Mouse (Mus musculus) frontal cortex, adult (tissue): ENCODE results near the gene Gpr162.
"Not testable (repeated sequence)": the region's sequence is repeated elsewhere in the genome, so short reads cannot be mapped to it uniquely, and the experiment has no call there.

Experiments used
- ATAC-seq: cut with Nextera tagmentation; 2 replicates; pipeline ENCODE4 v1.9.2; 2017; ENCODE audit warnings: mild to moderate bottlenecking, moderate library complexity, mixed read lengths; ENCODE audit not compliant: low TSS enrichment

Gpr162 gene

DNA sequence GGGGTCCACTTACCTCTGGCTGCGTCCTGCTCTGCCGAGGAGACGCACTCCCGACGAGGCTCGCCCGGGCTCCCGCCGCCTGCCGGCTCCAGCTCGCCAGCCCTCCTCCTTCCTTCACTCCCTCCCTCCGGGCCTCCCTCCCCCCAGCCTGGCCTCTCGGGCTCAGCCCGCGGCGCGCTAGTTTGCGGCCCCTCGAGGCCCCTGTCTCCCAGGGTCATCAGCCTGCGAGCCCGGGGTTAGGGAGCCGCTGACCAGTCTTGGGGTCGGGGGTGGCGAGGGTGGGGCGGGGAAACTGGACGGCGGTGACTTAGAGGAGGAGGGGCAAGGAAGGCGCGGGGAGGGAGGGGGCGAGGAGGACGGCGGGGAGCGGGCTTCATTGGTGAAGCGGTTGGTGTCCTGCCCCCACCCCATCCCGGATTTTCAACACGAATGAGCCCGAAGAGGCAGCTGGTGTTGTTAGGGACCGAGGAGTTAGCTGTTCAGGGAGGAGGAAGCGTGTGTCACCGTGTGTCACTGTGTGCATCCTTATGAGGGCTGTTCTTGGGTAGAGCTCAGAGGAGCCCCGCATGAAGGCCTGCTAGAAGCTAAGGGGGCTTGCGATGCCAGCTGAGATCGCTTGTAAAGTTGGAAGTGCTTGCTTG, at the start of gene Gpr162:
Gene Gpr162 (minus strand): TSS at position 326 of the 641 bp plus-strand sequence.
- ATAC-seq, result peak; percentile 45

DNA sequence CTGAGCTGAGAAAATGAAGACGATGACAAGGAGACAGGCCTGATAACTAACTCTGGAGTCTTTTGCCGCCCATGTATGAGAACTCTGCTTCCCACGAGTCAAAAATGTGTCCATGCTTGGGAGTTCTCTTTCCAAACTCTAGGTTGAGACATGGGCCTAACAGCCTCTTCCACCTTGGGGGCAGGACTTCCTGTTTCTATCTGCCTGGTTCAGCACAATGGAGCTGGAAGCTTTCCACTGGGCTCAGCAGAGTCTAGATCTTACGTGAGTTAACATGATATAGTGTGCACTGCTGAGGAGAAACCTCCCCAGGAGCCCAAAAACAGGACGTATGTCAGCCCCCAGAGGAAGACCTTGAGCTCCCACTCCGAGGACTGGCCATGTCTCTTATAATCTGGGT, 49.4 kb upstream of the Gpr162 start:
- no peak for ATAC-seq

DNA sequence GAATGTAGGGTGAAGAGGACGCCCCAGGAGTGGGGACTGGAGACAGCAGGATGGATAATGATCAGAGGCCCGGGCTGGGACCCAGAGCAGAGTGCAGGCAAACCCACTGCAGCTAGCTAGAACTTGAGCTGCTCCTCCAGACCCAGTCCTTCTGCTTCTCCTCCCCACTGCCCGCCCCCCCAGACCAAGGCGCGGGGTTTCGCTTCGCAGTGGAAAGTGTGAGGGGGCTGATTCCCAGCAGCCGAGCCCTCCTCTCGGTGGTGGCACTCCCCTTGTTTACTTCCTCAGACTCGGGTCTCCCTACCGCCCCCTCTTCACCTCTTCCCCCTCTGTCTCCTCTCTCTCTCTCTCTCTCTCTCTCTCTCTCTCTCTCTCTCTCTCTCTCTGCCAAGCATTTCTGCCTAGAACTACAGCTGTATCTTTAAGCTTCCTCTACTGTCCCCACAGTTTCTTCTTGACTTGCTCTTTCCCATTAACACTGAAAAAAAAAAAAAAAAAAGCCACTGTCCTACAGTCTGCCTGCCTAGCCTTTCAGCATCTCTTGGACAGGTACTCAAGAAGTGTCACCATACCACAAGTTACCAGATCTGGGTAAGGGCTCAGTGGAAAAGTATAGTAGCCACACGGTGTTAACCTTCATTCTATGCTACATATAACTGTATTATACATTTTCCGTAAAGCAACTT, 47.9 kb upstream of the Gpr162 start, which contains the start of gene Lag3:
Gene Lag3 (minus strand): TSS at position 173 of the 686 bp plus-strand sequence.
- ATAC-seq, result no peak

DNA sequence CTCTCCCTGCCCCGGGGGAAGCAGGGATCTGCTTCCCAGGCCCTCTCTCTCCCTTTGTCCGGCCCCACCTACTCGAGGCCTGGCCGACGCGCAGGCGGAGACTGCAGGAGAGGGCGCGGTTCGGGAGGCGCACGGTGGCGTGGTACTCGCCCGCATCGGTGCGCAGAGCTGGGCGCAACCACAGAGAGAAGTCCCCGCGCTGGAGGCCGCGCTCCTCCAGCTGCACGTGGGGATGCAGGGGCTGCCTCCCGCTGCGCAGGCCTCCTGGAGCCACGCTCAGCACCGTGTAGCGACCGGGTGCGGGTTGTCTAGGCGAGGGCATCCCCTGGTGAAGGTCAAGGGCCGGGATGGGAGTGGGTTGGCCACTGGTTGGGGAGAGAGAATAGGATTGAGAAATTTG, 46.2 kb upstream of the Gpr162 start:
- peak; percentile 29; the same call in 1 of the 2 replicates for ATAC-seq

DNA sequence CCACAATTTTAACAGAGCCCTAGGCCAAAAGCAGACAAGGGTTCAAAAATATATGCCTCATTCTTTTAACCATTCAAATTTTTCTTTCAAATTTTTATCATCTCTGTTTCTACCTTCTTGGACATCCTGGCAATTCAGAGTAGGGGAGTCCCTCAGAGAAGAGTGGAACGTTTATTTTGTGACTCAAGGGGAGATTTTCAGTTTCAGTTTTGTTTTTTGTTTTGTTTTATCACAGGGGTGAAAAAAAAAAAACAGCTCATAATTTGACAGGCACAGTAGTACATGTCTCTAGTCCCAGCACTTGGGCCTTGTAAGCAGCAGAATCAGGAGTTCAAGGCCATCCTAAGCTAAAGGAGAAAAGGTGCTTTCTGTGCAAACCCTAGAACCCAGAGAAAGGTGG, 44.0 kb upstream of the Gpr162 start:
- ATAC-seq, result no peak

DNA sequence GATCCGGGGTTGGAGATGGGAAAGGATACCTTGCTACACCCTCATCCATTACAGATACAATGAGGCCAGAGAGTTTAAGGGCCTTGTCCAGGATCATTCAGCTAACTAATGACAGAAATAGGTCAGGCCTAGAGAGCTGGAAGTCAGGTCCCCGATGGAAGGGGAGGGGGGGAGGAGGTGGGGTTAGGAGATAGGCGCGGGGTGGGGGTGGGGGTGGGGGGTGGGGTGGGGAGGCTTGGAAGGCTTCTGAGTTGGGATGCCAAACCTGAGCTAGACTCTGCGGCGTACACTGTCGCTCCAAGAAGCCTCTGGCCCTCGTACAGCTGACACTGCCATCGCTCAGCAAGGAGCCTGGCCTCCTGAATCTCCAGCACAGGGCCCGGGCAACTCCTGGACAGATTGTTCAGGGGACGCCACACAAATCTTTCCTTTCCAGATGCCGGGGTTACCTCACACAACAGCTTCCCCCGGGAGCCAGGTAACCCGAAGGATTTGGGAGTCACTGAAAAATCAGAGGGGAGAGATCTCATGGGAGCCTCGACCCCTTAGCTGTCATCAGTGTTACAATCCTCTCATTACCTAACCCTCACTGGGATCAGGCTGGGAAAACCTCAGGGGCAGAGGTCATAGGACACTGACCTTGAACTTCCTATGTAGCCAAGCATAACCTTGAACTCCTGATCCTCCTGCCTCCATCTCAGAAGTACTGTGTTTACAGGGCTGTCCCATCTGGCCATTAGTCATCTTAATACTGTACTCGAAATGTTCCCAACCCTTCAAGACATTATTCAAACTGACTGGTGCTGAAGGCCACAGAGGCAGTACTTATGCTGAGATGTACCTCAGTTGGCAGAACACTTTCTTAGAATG, 41.4 kb upstream of the Gpr162 start:
- ATAC-seq, result no peak

DNA sequence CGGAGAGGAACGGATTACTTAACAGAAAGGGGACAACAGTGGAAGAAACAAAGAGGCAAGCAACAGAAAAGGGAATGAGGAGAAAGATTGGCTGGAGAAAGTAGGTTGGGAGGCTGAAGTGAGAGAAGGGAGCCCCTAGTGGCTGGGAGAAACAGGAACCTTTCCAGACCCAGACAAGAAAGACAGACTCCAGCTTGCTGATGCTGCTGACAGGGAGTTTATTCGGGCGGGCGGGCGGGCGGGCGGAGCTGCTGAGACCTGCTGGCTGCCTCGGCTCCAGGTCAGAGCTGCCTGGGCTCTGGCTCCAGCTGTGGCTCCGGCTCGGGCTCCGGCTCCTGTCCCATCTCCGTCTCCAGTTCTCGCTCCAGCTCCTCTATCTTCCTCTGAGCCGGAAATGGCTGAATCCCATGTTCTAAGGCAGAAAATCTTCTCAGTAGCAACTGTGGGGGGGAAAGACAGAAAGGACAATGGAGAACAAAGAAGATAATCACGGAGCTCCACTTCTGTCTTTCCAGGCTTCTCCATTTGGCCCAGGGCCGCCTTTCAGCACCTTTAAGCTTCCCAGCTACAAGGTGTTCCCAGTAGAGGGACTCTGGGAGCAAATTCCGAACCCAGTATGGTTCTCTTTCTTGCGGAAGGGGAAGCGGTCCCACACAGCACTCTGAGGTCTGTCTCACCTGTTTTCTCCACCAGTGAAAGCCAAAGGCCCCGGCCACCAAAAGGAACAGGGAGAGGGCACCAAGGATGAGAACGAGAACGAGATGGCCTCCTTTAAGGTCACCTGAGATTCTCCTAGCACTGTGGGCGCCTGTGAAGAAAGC, 40.6 kb upstream of the Gpr162 start:
- peak; percentile 86 for ATAC-seq

DNA sequence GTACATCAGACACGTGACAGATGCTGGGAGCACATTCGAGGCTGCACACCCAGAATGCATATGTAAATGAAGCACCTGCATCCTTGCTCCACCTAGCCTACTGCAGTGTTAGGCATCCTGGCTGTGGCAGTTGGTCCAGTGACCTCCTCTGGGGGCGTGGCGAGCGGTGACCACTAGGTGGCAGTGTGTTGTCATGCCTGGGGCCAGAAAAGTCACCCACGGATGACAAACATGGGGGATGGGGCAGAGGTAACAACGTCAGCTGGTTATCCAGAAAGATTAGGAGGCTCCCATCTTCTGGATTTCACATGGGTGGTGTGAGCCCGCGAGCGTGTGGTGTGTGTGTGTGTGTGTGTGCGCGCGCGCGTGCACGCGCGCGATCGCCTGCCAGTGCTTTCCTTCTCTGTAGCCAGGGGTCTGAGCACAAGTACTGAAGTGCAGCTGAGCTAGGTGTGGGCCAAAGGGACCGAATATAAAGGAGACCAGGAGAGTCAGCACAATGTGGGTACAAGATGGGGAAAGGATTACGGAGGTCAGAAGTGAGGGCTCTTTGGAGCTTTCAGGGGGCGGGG, 39.9 kb upstream of the Gpr162 start:
- ATAC-seq, result peak; percentile 70

DNA sequence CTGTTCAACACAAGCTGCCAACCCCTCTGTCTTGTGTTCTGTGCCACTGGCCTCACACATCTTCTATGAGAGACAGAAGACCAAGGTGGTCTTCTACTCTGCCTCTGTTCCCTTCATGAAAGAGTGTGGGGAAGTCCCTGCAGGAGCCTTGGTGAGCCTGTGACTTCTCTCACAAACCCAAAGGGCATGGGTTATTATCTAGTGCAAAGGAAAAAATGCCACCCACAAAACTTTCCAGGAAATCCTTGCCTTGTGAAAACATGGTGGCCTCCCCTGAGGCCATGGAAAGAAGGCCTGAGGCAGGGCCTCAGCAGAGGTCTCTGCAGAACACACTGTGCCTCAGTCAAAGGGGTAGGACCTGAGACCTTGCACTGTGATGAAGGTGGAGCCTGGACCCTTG, 38.1 kb upstream of the Gpr162 start:
- no peak for ATAC-seq

DNA sequence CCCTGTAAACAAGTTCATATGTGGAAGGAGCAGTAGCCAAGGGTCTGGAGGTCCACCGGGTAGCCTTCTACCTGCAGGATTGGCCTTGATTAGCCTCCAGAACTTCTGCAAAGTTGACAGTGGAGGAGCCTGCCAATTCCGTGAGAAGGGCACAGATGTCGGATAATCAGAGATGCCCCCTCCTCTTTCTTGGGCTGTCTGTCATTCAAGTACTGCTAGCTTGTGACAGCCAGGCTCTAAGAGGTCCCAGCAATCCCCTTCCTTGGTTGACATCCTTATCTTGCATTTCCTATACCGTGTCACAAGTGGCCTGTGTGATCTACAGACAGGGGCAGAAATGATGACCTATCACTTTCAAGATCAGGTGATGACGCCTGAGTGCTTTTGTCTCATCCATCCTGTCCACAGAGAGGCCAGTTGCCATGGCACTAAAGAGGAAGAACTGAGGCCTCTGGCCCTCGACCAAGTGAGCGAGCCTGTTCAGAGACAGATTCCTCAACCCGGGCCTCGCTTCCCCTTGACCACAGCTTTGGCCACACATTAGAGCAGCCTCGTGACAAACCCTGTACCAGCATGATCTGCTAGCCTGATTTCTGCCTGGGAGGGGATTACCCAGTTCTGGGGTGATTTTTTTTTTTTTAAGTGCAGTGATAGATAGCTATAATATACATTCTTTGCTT, 37.2 kb upstream of the Gpr162 start:
- no peak for ATAC-seq

DNA sequence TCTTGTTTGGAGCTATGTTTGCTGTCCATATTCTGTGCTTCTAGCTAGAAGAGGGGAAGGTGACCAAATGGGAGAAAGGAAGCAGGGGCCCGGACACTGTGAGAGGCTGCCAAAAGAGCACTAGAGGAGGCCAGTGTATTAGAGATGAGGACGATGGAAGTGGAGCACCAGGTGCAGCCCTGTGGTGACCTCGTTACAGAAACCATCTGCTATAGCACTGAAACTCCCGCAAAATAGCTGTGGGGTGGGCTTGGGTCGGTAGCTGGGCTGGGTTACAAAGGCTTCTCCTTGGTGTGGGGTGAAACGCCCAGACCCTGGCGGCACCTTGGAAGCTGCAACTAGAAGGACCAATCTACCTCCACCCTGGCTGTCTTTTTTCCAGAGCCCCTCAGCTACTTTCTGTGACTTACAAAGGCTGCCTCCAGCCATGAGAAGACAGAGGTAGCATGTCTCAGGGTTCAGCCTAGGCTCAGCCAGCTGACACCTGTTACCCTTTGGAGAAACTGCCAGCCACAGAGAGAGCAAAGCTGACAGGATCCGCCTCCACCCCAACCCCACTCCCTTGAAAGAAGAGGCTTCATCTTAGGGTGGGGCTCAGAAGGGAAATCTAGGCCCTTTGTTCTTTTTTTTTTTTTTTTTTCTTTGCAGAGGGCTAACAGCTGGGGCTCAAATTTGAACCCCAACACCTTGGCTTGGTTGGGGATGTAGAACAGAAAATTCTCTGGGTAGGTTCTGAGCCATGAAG, 36.4 kb upstream of the Gpr162 start:
- no peak for ATAC-seq

DNA sequence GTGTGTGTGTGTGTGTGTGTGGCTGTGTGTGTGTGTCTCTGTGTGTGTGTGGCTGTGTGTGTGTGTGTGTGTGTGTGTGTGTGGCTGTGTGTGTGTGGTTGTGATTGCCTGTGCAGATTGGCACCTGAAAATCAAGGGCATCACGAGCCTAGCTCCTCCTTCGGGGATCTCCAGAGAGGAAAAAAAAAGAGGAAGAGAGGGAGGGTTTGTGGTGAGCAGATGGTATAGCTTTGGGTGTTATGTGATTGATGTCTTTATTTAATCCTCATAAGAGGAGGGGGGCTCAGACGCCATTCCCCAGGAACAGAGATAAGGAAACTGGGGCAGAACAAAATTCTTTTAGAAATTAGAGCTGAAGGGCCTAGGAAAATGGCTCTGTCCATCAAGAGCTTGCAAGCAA, 34.6 kb upstream of the Gpr162 start:
- no peak for ATAC-seq

DNA sequence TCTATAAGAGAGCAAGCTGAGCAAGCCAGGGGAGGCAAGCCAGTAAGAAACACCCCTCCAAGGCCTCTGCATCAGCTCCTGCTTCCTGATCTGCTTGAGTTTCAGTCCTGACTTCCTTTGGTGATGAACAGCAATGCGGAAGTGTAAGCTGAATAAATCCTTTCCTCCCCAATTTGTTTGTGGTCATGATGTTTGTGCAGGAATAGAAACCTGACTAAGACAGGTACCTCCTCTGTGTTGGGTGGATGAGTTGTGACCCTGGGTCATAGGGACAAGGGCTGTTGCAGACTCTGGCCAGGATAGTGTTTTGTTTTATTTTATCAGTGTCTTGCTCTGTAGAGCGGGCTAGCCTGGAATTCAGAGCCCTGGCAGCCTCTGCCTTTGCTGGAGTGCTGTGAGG, 30.3 kb upstream of the Gpr162 start:
- not testable (repeated sequence) for ATAC-seq

DNA sequence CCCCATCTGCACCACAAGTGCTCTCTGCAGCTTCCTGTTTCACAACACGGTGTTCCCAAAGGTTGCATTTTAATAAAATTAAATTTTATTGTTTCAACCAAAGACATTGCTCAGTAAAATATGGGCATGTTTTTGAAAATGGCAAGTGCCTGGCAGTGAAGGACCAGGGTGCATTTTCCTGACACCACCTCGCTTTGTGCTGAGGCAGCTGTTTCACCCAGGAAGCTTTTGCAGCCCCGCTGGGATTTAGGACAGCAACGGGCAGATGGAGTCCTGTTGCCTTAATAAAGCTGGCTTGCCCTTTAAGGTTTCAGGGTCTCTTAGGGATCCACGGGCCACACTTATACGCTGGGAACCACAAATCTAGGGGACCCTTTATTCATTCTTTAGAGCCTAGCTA, 27.2 kb upstream of the Gpr162 start:
- ATAC-seq, result no peak

DNA sequence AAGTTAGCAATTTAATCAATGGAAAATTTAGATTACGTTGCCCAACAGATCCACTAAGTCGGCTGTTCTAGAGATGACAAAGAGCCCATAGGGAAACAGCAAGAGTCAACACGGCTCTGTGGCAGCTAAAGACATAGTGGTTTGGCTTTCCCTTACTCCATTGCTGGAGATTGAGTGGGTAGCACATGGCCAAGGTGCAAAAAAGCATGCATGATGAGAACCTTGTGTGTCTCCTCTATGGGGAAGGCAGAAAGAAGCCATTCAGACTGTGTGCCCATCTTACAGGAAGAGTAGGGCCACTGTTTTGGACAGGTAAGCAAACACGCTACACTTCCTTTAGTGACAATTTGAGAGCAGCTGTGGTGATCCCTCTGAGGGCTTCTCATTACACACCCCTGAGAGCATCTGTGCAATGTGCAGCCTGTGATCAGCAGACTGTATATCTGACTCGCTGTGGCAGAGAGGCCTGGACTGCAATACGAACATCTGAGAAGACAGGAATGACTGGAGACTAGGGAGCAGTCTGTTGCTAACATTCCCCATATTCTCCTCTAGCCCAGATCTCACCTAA, 24.9 kb upstream of the Gpr162 start:
- no peak for ATAC-seq

DNA sequence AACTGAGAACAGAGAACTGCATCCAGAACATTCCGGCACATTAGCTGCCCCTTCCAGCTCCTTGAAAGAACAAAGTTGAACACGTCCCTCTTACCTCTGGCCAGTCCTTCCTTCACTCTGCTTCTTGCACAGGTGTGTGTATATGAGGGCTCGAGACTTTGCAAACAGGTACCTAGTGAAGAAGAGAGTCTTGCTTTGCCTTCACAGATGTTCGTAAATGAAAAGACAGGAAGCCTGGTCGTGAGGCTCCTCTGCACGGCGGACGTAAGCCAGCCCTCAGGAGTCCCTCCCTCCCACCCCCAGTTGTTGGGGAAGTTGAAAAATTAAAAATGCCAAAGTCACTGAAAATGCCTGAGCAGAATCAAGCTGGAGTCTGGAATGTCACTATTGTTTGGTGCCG, 24.2 kb upstream of the Gpr162 start, which contains the start of gene Cd4:
Gene Cd4 (minus strand): TSS at position 236 of the 400 bp plus-strand sequence.
- no peak for ATAC-seq

DNA sequence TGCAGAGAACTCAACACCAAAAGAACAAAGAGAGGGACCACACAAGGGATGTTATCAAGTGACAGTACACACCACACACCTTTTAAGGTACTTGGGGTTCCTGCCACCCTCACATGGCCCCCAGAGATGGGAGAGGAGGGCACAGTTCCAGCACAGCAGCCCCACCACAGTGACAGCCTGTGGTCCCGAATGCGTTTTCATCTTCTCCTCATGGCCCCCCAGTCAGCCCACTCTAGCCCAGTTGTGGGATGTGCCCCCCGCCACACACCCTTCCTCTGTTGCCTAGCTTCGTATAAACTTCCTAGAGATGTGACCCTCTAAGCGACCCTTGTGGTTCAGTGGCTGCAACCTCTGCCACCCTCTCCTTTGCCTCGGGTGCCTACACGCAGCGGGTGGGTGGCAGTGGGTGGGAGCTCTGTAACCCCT, 22.2 kb upstream of the Gpr162 start:
- ATAC-seq, result no peak

DNA sequence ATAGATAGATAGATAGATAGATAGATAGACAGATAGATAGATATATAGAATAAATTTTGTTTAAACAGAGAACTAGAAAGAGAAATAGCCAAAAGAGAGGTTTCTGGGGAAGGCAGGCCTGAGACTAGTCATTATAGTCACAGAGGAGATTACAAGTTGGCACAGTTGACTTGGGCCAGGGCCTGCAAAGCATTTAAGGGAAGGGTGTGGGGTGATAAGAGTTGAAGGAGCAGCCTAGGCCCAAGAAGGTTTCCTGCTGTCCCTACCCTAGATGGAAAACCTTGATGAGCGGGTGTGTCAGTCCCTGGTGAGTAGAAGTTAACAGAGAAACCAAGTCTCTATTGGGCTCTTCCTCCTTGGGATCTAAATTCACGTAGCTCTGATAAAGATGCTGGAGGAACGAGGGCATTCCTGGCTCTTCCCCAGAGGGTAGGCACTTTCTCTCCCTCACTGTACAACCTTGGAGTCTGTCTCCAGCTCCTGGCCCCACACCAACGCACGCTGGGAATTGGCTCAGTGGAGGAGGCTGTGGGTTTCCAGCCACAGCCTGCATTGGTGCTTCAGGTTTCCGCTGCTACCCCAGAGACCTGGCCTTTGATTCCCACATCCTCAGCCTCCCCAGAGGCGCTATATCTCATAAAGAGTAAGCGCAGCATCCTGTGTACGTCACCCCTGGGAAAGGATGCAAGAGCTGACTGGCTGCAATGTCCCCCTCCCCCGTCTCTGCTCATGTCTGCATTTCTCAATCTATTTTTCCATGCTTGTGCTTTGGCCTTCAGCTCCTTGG, 21.1 kb upstream of the Gpr162 start:
- ATAC-seq, result no peak

DNA sequence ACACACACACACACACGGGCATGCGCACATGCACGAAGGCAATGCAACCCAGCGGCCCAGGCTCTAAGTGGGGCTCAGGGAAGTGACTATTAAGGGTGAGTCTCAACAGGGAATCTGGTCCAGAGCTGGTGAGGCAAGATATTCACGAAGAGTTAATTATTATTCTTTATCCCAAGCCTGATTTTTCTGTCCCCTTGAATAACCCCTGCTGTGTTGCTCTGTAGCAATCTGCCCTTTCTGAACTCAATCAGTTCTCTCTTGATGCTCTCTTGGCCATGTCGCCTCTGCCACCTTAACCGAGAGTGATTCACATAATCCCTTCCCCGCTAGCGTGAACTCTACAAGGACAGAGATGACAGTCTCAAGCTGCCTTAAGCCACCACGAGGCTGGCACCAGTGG, 19.6 kb upstream of the Gpr162 start:
- ATAC-seq, result no peak
